ENCODE assay signal across 8 mouse cellular contexts in genomic region chr17:88652702-88653374, GRCm38 (mm10). TPM values are rescaled to one million over a fixed set of nuclear protein-coding genes. Genes with fewer than 3 reads are reported as not detected.
DNase-seq lines count a peak whose midpoint lies in the region; ATAC-seq and TF ChIP-seq lines count a peak whose summit lies in the region.

No protein-coding gene starts in this region.

- H3K27ac ChIP-seq in embryonic facial prominence, embryonic 12.5 days: no peak overlapping the region
- no peak overlapping the region for H3K27ac ChIP-seq in liver, postnatal 0 days (ENCODE audit: low read depth)
- no peak overlapping the region for H3K27ac ChIP-seq in neural tube, embryonic 15.5 days (replicated peaks)

- intact Hi-C loops in heart, postnatal 10 days (cut with DNase I): loop anchor here (1.0 to 5.0 kb wide), 3 partner anchors 100 to 1848 kb away; no protein-coding TSS in a partner anchor

- TF ChIP-seq CTCF in C2C12 (IDR thresholded peaks at IDR 0.05; ENCODE audit: control insufficient read depth, insufficient read depth, insufficient read length): peak; percentile 52
- TF ChIP-seq CTCF in liver, postnatal 0 days (IDR thresholded peaks at IDR 0.05; ENCODE audit: low read depth): peak; percentile 87

- no peak overlapping the region for H3K9ac ChIP-seq in embryonic facial prominence, embryonic 12.5 days
- no peak overlapping the region for H3K9ac ChIP-seq in liver, postnatal 0 days (replicated peaks)
- H3K9ac ChIP-seq in neural tube, embryonic 15.5 days (replicated peaks): 0 out of 2 replicates have a peak overlapping the region, but pooled peaks have one; percentile 6

- no peak overlapping the region for H3K4me2 ChIP-seq in embryonic facial prominence, embryonic 12.5 days (replicated peaks)
- no peak overlapping the region for H3K4me2 ChIP-seq in liver, postnatal 0 days (ENCODE audit: low read depth, low read length)
- peak overlapping the region; percentile 49 for H3K4me2 ChIP-seq in neural tube, embryonic 15.5 days

- no peaks in the 10 kb centered on the region for H3K79me3 ChIP-seq in C2C12 (ENCODE audit: low read depth)

- no peaks in the 10 kb centered on the region for H3K9me3 ChIP-seq in embryonic facial prominence, embryonic 12.5 days
- H3K9me3 ChIP-seq in liver, postnatal 0 days (ENCODE audit: low read length): no peaks in the 10 kb centered on the region
- no peaks in the 10 kb centered on the region for H3K9me3 ChIP-seq in neural tube, embryonic 15.5 days (replicated peaks)

- TF ChIP-seq EP300 in liver, postnatal 0 days (IDR thresholded peaks at IDR 0.05; ENCODE audit: low read depth): no peak

- DNase-seq in adrenal gland, postnatal 36 days: peak; percentile 82 to 85
- peak; percentile 68 to 86 for DNase-seq in heart, postnatal 10 days
- peak; percentile 87 to 88 for DNase-seq in kidney, postnatal 4 days
- peak; percentile 82 for DNase-seq in liver, postnatal 0 days
- DNase-seq in thymus, adult 18-20 months: peak; percentile 41 to 47

- no peak overlapping the region for H3ac ChIP-seq in C2C12 (ENCODE audit: control insufficient read depth, insufficient read length, low read depth)

- H3K79me2 ChIP-seq in C2C12 (ENCODE audit: control insufficient read depth, insufficient read depth): no peaks in the 10 kb centered on the region

- H3K27me3 ChIP-seq in C2C12 (ENCODE audit: control insufficient read depth, insufficient read depth, insufficient read length): no peaks in the 10 kb centered on the region
- H3K27me3 ChIP-seq in embryonic facial prominence, embryonic 12.5 days: no peaks in the 10 kb centered on the region
- peaks cover 5% of the 10 kb centered on the region; the same call in 1 of the 2 replicates for H3K27me3 ChIP-seq in liver, postnatal 0 days (ENCODE audit: insufficient read depth, low read length)
- H3K27me3 ChIP-seq in neural tube, embryonic 15.5 days (replicated peaks): no peaks in the 10 kb centered on the region

- 23% methylated on average over 21 of the region's 21 CpGs for WGBS in embryonic facial prominence, embryonic 12.5 days
- WGBS in liver, postnatal 0 days (ENCODE audit: insufficient replicate concordance): 22% methylated on average over 21 of the region's 21 CpGs
- WGBS in neural tube, embryonic 15.5 days: 18% methylated on average over 21 of the region's 21 CpGs

- H3K36me3 ChIP-seq in C2C12 (ENCODE audit: control insufficient read depth, insufficient read depth): no peaks in the 10 kb centered on the region
- peaks cover 7% of the 10 kb centered on the region; the same call in 1 of the 2 replicates for H3K36me3 ChIP-seq in embryonic facial prominence, embryonic 12.5 days
- H3K36me3 ChIP-seq in liver, postnatal 0 days (replicated peaks; ENCODE audit: insufficient read depth, low read length): no peaks in the 10 kb centered on the region
- H3K36me3 ChIP-seq in neural tube, embryonic 15.5 days: no peaks in the 10 kb centered on the region

- ATAC-seq in embryonic facial prominence, embryonic 12.5 days (ENCODE audit: insufficient number of reproducible peaks, insufficient read depth, low FRiP score, low TSS enrichment): 0 out of 2 replicates have a peak, but pooled peaks have one; percentile 38
- ATAC-seq in liver, postnatal 0 days: no peak
- ATAC-seq in neural tube, embryonic 15.5 days (ENCODE audit: low FRiP score): peak; percentile 86

- H3K4me1 ChIP-seq in embryonic facial prominence, embryonic 12.5 days: no peaks in the 10 kb centered on the region
- H3K4me1 ChIP-seq in liver, postnatal 0 days (ENCODE audit: insufficient read depth): no peaks in the 10 kb centered on the region
- peaks cover 7% of the 10 kb centered on the region for H3K4me1 ChIP-seq in neural tube, embryonic 15.5 days

- no peak overlapping the region for H3K4me3 ChIP-seq in C2C12 (ENCODE audit: insufficient read depth, poor library complexity, severe bottlenecking)
- H3K4me3 ChIP-seq in embryonic facial prominence, embryonic 12.5 days: no peak overlapping the region
- H3K4me3 ChIP-seq in liver, postnatal 0 days (ENCODE audit: low read depth, low read length): no peak overlapping the region
- H3K4me3 ChIP-seq in neural tube, embryonic 15.5 days (replicated peaks): 0 out of 2 replicates have a peak overlapping the region, but pooled peaks have one; percentile 11

TF ChIP-seq in C2C12, 6 proteins besides CTCF, POLR2A, EP300 and RAD21:
- no peak for TF ChIP-seq USF1 (IDR thresholded peaks at IDR 0.05; ENCODE audit: low read depth)
- peak; percentile 18 for TF ChIP-seq MYOD1 (IDR thresholded peaks at IDR 0.05; ENCODE audit: control insufficient read depth, insufficient read length, low read depth)
- no peak for TF ChIP-seq MYOG (IDR thresholded peaks at IDR 0.05; ENCODE audit: control insufficient read depth, extremely low read depth, insufficient read length)

RNA-seq across cellular contexts. Expression of gene Gtf2a1l, which starts 15.6 kb away (rescaled TPM):
- not detected for polyA plus RNA-seq in C2C12 (2012; fragmentation: generic; extraction: Trizol)
- not detected for total RNA-seq in adrenal gland, postnatal 36 days (2021)
- polyA plus RNA-seq in embryonic facial prominence, embryonic 12.5 days (2016; fragmentation: Nextera tagmentation; extraction: Ambion mirVana): 0.15 TPM in 1 of 2 replicates, not detected in the other
- not detected for total RNA-seq in heart, postnatal 10 days (2021)
- polyA plus RNA-seq in liver, postnatal 0 days (2015; fragmentation: Nextera tagmentation; extraction: Ambion mirVana): not detected in 2 replicates
- 0.35 and 0.54 TPM in 2 replicates for polyA plus RNA-seq in neural tube, embryonic 15.5 days (2015; fragmentation: Nextera tagmentation; extraction: Ambion mirVana)

RNA-seq across cellular contexts. Expression of gene Ston1, which starts 55.4 kb away (rescaled TPM):
- polyA plus RNA-seq in C2C12 (2012; fragmentation: generic; extraction: Trizol): 34.6 TPM
- total RNA-seq in adrenal gland, postnatal 36 days (2021): 10 to 100 TPM; 28.7 to 41.5 TPM
- polyA plus RNA-seq in embryonic facial prominence, embryonic 12.5 days (2016; fragmentation: Nextera tagmentation; extraction: Ambion mirVana): 4.7 and 4.9 TPM in 2 replicates
- total RNA-seq in heart, postnatal 10 days (2021): 10 to 100 TPM; 25.9 to 30.9 TPM
- polyA plus RNA-seq in liver, postnatal 0 days (2015; fragmentation: Nextera tagmentation; extraction: Ambion mirVana): 0.70 and 0.99 TPM in 2 replicates
- polyA plus RNA-seq in neural tube, embryonic 15.5 days (2015; fragmentation: Nextera tagmentation; extraction: Ambion mirVana): 1.0 and 2.6 TPM in 2 replicates
